Mouse (Mus musculus) mesoderm, embryonic 11.5 days (tissue): ENCODE data around the gene Cstad.

Experiments used
- DNase-seq: peaks from one replicate; pipeline ENCODE4 v3.0.0-alpha.2; 2012; ENCODE audit warnings: low read depth, low spot score

Gene Cstad

DNA sequence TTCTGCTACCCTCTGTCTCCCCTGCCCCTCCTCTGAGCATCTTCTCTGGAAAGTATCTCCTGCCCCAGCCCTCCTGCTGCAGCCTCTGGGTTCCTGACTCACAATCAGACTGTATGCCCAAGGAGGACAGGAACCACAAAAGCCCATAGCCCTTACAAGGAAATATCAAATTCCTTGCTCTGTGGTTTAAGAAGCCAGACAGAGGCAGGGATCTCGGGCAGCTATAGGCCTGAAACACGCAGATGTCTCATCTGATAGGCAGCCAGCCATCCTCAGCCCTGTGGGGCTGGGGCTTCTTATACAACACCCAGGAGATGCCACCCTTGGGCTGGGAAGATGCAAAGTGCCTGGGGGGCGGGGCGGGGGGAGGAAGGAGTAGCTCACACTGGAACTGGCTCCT lies 956 bp downstream of the Cstad start:
- DNase-seq: no peak

DNA sequence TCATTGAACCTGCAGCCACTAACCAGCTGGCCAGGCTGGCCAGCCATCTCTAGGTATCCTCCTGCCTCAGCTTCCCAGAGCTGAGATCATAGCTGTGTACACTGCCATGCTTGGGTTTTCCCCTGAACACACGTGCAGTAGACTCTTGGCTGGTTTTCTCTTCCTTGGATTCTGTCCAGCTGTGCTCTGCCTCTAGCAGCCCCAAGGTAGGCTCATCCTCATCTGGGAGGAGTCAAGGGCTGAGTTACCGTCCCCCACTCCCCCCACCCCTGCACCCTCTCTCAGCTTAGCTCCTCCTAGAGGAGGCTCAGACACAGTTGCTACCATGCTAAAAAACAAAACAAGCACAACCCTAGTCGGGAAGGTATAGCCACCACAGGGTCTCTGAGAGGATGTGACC lies 4.8 kb downstream of the Cstad start:
- no peak for DNase-seq

DNA sequence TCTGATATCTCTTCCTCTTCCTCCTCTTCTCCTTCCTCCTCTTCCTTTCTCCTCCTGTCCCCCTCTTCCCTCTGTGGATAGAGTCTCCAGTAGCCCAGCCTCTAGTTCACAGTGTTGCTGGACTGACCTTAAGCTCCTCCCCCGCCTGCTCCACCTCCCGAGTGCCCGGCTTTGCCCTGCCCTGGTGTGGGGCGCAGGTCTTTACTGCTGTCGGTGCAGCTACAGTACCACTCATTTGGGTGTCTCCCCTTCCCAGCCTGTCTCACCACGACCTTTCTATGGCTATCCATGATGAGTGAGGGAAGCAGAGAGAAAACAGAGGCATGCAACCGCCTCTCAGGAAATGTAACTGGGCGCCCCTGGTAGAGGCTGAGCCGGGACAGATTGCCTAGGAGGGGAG lies 5.5 kb downstream of the Cstad start:
- no peak for DNase-seq

DNA sequence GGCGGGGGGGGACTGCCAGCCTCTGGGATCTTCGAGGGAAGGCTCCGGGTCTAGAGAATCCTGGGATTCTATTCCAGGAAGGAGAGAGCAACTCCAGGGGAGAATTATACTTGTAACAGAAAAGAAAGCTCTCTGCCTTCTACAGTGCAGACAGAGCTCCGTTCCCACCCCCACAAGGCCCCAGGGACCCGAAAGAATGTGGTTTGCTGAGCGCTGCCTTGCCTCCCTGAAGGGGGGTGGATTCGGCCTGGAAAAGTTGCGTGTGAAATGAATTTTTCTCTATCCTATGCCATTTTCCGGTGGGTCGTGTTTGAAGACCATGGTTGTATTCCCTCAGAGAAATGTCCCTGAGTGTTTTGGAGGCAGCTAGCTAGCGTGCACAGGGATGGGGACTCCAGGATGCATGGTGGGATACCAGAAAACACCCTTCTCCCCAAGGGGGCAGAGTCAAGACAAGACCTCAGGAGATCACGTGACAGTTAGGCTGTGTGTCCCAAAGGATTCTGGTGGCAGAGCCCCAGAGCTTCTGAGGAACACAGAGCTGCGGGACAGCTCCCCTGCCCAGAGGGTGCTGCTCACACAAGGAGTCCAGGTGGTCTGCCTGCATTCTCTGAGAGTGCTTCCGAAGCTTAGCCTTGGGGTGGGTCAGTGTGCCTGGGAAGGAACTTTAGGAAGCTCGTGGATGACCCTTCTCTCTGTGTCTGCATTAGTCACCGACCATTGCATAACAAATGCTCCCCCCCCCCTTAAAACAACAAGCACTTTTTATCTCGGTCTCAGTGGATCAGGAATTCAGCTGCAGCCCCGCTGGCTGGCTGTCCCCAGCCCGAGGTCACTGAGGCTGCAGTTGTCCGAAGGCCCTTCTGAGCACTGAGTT lies 6.4 kb downstream of the Cstad start:
- DNase-seq: peak; percentile 61

DNA sequence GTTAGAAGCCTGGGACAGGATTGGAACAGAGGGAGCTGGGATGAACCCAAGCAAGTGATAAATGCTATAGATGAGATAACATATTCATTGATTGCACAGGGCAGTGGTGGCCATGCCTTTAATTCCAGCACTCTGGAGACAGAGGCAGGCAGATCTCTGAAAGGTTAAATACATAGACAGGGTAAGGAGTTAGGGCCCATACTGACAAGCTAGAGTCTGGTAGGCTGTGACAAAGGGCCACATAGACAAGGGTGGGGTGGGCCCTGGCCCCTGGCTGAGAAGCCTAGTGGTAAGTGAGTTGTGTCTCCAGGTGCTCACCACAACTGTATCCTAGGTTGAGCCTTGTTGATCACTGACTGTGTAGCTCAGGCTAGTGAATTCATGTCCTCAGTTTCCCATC lies 7.6 kb downstream of the Cstad start:
- DNase-seq: no peak

DNA sequence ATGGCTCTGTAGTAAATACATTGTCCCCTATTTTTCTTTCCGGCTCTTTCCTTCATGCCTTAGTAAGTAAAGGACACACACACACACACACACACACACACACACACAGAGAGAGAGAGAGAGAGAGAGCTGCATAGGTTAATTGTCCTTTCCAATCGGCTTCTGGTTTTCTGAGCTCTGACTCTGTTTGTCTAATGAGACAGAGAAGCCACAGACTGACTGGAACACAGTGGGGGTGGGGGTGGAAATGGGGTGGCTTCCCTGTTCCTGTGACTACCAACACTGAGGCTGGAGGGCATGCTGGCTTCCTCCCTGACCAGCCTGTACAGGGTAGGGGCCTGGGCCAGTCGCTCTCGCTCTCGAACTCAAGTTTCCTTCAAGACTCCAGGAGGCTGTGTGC lies 8.9 kb downstream of the Cstad start:
- DNase-seq: no peak

DNA sequence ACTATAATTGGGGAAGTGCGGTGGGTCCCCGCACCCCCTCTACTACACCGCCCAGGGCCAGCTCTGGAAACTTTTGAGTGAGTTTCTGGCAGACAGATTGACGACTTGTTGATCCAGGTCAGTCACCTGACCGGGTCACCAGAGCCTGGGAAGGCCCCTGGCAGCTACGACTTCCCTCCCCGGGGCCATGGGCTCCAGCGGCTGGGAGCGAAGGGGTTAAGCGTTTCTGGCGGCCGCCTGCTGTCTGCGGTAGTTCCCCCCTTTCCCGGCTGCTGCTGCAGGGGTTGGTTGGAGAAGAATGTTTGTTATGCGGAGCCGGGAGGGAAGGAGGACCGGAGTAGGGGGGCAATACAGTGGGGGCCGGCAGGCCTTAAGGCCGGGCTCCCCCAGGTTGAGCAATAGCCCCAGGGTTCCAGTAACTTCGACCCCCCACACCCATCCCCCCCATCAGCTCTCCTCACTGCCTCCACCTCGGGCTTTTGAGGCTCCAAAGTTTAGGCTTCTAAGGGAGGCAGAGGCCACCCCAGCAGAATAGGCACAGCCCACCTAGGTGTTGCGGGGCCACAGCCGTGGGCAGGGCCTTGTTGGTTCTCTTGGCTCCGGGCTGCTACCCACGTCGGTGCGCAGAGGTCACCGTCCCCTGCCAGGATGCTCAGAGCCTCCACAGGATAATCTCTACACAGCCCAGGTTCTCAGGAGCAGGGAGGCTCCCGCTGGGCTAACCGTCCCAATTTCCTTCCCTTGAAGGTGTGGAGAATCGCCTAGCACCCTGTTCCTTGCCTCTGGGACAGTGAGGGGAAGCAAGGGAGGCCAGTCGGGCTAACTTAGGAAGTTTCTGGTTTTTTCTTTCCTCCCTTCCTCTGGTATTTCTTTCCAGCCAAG lies 10.3 kb downstream of the Cstad start:
- peak; percentile 75 for DNase-seq

DNA sequence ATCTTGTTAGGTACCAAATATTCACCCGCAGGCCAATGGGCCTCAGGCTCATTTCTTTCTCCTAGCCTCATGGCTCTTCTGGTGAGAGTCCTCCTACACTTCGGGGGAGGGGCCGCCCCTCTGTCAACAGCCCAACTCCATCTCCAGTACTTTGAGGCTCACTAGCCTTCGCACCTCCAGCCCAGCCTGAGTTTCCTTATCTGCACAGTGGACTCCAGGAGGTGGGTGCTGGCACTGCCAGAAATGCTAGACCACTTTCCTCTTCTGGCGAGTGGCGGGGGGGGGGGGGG lies 10.9 kb downstream of the Cstad start:
- no peak for DNase-seq

DNA sequence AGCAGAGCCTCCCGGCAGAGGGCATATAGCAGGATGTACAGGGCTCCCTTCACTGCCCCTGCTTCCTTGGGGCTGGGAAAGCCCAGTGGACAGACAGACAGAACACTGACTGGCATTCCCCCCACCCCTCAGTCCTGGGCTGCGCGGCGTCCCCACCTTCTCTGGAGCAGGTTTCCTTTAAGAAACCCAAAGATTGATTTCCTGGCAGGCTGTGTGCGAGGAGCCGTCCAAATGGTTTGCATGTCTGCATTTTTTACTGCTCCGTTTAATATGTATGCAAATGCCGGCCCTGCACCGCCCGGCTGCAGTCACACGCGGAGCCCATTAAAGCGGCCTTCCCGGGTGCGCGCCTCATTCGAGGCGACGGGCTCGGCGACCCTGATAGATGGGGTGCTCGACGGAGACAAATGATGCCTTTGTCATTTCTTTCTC lies 11.8 kb downstream of the Cstad start:
- peak; percentile 63 for DNase-seq

DNA sequence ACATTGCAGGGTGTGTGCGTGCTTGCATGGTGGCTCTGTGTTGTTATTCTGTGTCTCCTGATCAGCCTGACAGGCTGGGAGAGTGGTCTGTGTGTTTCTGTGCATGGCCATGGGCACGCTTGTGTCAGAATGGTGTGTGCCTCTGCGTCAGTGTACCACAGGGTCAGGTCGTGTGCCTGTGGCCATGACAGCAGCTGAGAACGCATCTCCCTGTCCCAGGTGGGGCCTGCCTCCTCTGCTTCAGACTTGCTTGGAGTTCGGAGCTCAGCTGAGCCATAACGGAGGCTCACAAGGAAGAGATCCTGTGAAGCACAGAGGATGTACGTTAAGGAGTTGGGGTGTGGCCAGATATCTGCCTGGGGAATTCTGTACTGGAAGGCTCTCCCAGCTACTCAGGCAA lies 13.1 kb downstream of the Cstad start:
- no peak for DNase-seq

DNA sequence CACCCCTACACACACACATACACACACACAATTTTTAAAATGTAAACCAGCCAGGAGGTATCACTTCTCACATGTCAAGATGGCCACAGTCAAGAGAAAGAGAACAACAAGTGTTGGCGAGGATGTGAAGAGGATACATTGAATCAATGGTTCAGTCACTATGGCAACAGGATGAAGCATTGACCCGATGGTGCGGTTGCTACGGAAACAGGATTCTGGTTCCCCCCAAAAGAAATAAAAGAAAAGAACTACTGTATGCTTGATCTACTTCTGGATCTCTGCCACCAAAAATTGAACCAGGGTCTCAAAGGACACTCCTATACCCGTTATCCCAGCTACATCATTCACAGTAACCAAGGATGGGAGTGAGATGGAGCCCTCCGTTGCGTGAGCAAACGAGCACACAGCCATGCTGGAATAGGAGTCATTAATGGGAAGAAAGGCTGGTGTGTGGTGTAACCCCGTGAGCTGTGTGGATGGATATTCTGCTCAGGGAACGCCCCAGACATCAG lies 13.9 kb downstream of the Cstad start:
- no peak for DNase-seq

DNA sequence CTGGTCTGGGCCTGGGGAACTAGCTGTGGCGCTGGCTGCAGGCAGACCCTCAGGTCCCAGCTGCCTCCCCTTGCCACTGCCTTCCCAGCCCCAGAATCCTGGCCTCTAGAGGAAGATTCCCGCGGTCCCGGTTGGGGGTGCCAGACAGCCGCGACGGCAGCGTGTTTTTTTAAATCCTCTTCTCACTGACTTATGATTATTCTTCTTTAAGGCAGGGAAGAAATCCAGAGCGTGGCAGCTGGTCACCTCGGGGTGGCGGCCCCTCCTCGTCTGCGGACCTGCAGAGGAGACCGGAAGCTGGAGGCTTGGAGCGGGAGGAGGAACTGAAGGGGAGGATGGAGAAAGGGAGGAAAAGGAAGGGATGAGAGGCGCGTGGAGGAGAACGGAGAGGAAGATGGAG lies 18.7 kb downstream of the Cstad start:
- DNase-seq: peak; percentile 67

DNA sequence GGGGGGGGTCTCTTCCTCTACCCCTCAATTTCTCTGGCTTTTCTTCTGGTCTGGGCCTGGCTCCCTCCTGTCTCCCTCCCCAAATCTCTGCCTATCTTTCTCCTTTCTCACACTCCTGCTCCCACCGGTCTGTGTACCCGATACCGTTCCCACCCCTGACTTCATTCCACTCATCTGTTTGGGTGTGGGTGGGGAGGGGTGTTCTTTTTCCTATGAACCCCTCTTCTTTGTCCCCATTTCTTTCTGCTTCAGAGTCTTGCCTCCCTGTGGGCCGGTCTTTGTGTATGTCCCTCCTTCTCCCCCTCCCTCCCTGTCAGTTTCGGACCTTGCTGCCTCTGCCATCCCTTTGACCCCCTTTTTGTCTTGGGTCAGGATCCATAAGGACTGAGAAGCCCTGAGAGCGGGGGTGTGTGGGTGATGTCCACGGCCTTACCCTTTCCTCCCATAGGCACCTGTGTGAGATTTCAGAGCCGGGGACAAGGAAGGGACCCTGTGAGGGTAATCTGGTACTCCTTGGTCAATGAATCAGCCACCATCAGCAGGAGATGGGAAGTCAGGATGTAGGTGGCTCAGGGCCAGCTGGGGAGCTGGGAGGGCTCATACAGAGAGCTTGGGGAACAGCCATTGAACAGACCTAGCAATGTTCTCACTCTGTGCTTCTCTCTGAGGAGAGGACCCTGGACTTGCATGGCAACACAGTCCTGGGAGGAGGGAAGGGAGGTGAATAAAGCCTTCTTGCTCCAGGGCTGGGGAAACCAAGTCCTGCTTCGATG lies 19.5 kb downstream of the Cstad start:
- no peak for DNase-seq

DNA sequence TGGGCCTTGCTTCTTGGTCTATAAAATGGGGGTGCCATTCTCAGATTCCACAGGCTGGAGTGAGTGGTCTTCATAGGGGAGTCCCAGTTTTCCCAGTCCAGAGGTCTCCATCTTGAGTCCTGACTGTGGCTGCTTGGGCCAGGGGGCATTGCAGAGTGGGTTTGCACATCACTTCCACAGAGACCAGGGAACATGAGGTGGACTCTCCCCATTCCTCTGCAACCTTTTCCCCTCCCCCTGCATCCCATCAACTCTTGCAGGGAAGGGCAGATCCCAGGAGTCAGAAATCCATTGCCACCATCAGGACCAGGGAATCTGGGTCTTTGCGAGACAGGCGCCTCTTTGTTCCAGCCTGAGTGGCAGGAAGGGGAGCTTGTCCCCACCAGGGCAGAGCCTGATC lies 21.0 kb downstream of the Cstad start:
- DNase-seq: no peak

DNA sequence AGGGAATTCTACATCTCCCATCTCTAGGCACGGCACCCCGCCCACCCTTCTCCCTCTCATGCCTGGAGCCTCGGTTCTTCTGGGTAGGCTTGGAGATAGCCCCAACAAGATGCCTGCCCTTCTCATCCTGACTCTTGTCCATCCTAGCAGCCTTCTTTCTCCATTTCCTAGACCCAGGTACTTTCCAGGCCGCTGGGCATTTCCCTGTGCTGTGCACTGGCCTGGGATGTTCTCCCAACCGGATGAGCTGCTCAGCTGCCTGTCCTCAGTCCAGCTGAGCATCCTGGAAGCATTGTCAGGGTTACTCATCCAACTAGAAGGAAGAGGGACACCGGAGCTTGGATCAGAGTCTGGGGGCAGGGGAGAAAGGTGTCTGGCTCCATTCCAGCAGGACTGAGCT lies 21.6 kb downstream of the Cstad start:
- DNase-seq: no peak

DNA sequence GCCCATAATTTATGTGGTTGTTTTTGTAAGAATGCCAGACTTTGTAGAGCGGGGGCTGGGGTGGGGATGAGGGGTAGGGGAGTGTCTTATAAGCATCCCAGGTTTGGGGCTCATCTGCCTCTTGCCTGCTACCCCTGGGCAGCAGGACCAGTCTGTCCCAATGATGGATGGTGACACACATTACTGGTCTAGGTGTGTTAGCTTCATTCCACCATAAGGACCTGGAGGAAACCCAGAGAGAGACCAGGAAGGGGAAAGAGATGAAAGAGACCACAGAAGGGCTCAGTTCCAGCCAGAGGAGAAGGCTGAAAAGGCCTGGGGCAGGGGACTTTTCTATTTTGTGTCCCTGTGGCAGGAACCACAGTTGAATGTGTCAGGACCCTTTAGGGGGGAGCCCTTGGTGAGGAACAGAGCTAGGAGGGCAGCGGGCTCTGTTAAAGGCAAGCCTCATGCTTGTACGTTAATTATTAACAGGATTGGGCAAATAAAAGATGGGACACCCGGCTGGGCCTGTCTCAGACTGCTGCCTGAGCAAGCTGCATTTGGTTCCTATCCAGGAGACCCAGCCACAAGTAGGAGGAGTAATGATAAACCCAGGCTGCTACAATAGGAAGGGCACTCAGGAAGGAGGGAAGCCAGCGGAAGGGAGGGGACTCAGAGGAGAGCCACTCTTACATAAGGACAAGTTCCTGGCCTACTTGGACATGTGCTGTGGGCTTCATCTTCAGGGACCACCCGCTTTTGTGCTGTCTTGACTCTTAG lies 23.8 kb downstream of the Cstad start:
- no peak for DNase-seq

DNA sequence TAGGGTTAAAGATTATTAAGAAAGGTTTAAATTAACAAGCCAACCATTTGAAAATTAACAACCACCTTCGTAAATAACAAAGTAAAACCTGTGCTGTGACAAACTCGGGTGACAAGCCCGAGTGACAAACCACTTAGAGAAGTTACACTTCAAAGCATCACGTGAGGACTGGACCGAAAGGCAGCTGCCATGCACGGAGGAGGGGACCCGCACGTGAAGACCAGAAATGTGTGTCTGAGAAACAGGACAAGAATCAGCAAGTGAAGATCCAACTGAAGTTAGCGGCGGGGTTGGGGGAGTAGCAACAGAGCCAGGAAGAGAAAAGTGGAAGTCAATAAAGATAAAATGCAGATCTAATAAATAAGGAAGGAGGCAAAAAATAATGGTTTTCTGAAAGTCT lies 29.0 kb downstream of the Cstad start:
- no peak for DNase-seq

DNA sequence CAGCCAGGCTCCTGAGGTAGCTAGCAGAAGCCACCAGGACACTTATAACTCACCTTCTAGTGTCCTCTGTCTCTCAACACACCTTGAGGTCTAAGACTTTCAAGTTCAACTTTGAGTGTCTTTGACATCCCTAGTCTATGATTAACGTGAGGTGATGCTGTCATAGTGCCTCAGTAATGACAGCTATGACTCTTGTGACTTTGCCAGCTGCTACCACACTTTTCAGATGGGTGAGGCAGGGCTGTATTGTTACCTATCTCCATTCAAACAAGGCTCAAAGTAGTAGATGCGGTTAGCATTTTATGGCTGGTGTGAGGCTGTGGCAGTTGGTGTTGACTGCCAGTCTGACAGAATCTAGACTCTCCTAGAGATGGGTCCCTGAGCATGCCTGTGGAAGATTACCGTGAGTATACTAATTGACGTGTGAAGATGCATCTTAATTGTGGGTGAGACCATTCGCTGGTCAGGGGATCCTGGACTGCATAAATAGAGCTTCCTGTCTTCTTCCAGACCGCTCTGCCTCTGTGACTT lies 30.5 kb downstream of the Cstad start:
- no peak for DNase-seq

DNA sequence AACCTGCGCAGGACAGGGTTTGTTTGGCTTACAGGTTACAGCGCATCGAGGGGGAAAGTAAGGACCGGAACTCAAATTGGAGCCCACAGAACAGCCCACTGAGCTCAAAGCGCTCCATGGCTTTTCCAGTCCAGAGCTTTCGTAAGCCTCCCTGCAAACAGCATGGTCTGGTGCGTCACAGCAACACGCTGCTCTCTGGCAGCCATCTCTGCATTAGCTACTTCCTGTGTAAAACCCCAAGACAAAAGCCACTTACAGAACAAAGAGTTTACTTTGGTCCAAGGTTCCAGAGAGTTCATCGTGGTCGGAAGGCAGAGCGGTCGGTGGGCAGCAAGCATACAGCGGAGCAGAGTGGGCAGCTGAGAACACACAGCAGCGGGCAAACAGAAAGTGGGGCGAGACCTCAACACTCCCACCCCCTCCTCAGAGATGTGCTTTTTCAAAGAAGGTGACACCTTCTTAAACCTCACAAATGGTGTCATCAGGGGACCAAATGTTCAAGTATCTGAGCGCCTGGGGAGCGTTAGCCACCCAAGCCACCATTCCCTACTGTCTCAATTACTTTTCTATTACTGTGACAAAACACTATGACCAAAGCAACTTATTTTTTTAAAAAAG lies 31.3 kb downstream of the Cstad start:
- no peak for DNase-seq

DNA sequence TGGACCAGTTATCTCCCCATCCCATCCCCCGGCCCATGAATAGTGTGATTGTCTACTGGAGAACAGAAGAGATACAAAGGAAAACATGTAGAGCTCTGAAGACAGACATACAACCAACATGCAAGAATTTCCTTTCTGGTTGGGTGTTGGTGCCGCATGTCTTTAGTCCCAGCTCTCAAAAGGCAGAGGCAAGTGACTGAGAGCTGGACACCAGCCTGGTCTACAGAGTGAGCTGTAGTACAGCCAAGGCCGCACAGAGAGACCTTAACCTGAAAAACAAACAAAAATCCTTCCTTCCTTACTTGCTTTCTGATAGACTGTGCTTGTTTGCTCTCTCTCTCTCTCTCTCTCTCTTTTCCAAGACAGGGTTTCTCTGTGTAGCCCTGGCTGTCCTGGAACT lies 32.5 kb downstream of the Cstad start:
- DNase-seq: no peak

DNA sequence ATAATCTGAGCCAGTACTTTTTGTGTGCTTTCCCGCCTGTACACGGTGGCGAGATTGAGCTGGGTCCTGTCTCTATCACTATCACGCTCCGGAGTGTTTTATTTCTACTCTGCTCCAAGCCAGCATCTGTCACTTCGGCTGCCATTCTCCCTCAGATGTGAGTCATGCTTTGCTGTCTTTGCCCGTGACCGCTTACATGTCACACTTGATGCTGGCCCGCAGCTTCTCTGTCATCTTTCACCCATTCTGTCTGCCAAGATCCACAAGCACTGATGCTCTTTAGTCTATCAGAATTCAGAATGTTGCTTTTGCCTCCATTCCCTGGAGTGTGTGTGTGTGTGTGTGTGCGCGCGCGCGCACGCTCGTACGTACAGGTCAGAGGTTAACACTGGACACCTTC lies 33.5 kb downstream of the Cstad start:
- no peak for DNase-seq
